Mouse (Mus musculus) layer of hippocampus, adult 2 months (tissue): ENCODE measurements around the gene Acoxl. TPM values are rescaled to one million over a fixed set of nuclear protein-coding genes. Genes with fewer than 3 reads are reported as not detected.

Experiments
- DNase-seq, 2 experiments: peaks; one replicate each; pipeline ENCODE4 v3.0.0; 2022; ENCODE audit warnings: low spot score in 2 of 2
- H3K27ac ChIP-seq: fragments of 200-600 bp; 2 replicates; pipeline ENCODE4 v1.8.1; 2022
- H3K4me3 ChIP-seq: fragments of 200-600 bp; 2 replicates; pipeline ENCODE4 v1.8.1; 2022; ENCODE audit warnings: mild to moderate bottlenecking
- CTCF ChIP-seq: fragments of 200-600 bp; conservative IDR thresholded peaks from 2 replicates; pipeline ENCODE4 v1.8.1; 2022; ENCODE audit warnings: antibody characterized with exemption, mild to moderate bottlenecking, moderate library complexity
- total RNA-seq, 2 experiments: library from RNA; stranded (reverse); gene quantifications; 2 replicates each; pipeline ENCODE4 v1.2.3; 2021

Acoxl gene
- total RNA-seq, 2 experiments from 2014 or later = not detected

GRCm38 (mm10) chr2:128128532-128128931 lies 289.9 kb downstream of the Acoxl start:
- no peak for TF ChIP-seq CTCF
- no peak overlapping the region for H3K27ac ChIP-seq
- peak overlapping the region; percentile 67; the same call in 1 of the 2 replicates for H3K4me3 ChIP-seq
- DNase-seq = no peak

- Histone ChIP-seq H3K27ac (no peak overlapping the region), H3K4me3 (no peak overlapping the region)
- no peak for TF ChIP-seq CTCF
- no peak for DNase-seq
Measured at GRCm38 (mm10) chr2:128131503-128131902, 292.8 kb downstream of the Acoxl start.

- Histone ChIP-seq H3K27ac (no peak overlapping the region), H3K4me3 (no peak overlapping the region)
- DNase-seq = no peak
- TF ChIP-seq CTCF = no peak
Measured at GRCm38 (mm10) chr2:128132635-128133034, 294.0 kb downstream of the Acoxl start.

- no peak overlapping the region for H3K27ac ChIP-seq
- H3K4me3 ChIP-seq = no peak overlapping the region
- DNase-seq = no peak
- no peak for TF ChIP-seq CTCF
Measured at GRCm38 (mm10) chr2:128133865-128134264, 295.2 kb downstream of the Acoxl start.

- no peak for TF ChIP-seq CTCF
- Histone ChIP-seq H3K4me3 (no peak overlapping the region), H3K27ac (no peak overlapping the region)
- no peak for DNase-seq
Measured at GRCm38 (mm10) chr2:128134474-128134873, 295.8 kb downstream of the Acoxl start.

- no peak for DNase-seq
- Histone ChIP-seq H3K4me3 (no peak overlapping the region), H3K27ac (no peak overlapping the region)
- TF ChIP-seq CTCF = peak; percentile 11; the same call in 1 of the 2 replicates
Measured at GRCm38 (mm10) chr2:128134948-128135347, 296.3 kb downstream of the Acoxl start.

- no peak for TF ChIP-seq CTCF
- DNase-seq = no peak
- Histone ChIP-seq H3K27ac (no peak overlapping the region), H3K4me3 (no peak overlapping the region)
Measured at GRCm38 (mm10) chr2:128136769-128137433, 298.2 kb downstream of the Acoxl start.

- no peak for TF ChIP-seq CTCF
- H3K27ac ChIP-seq = no peak overlapping the region
- no peak for DNase-seq
- no peak overlapping the region for H3K4me3 ChIP-seq
Measured at GRCm38 (mm10) chr2:128137480-128138276, 299.0 kb downstream of the Acoxl start.

GRCm38 (mm10) chr2:128138924-128139323 lies 300.2 kb downstream of the Acoxl start:
- TF ChIP-seq CTCF = no peak
- H3K4me3 ChIP-seq = no peak overlapping the region
- no peak overlapping the region for H3K27ac ChIP-seq
- DNase-seq = no peak

GRCm38 (mm10) chr2:128139781-128140180 lies 301.1 kb downstream of the Acoxl start:
- DNase-seq = no peak
- TF ChIP-seq CTCF = no peak
- H3K27ac ChIP-seq = no peak overlapping the region
- H3K4me3 ChIP-seq = peak overlapping the region; percentile 3; the same call in 1 of the 2 replicates

GRCm38 (mm10) chr2:128140183-128140582 lies 301.5 kb downstream of the Acoxl start:
- no peak for DNase-seq
- Histone ChIP-seq H3K4me3 (no peak overlapping the region), H3K27ac (no peak overlapping the region)
- peak; percentile 18; the same call in 1 of the 2 replicates for TF ChIP-seq CTCF

- no peak for DNase-seq
- H3K4me3 ChIP-seq = no peak overlapping the region
- TF ChIP-seq CTCF = no peak
- H3K27ac ChIP-seq = no peak overlapping the region
Measured at GRCm38 (mm10) chr2:128143992-128144391, 305.3 kb downstream of the Acoxl start.

- no peak overlapping the region for H3K27ac ChIP-seq
- DNase-seq = no peak
- no peak for TF ChIP-seq CTCF
- no peak overlapping the region for H3K4me3 ChIP-seq
Measured at GRCm38 (mm10) chr2:128145433-128145832, 306.8 kb downstream of the Acoxl start.

GRCm38 (mm10) chr2:128149596-128149995 lies 310.9 kb downstream of the Acoxl start:
- DNase-seq = no peak
- Histone ChIP-seq H3K27ac (no peak overlapping the region), H3K4me3 (no peak overlapping the region)
- no peak for TF ChIP-seq CTCF
